11 mouse cellular contexts compared by ENCODE assay signal in the genomic region with DNA sequence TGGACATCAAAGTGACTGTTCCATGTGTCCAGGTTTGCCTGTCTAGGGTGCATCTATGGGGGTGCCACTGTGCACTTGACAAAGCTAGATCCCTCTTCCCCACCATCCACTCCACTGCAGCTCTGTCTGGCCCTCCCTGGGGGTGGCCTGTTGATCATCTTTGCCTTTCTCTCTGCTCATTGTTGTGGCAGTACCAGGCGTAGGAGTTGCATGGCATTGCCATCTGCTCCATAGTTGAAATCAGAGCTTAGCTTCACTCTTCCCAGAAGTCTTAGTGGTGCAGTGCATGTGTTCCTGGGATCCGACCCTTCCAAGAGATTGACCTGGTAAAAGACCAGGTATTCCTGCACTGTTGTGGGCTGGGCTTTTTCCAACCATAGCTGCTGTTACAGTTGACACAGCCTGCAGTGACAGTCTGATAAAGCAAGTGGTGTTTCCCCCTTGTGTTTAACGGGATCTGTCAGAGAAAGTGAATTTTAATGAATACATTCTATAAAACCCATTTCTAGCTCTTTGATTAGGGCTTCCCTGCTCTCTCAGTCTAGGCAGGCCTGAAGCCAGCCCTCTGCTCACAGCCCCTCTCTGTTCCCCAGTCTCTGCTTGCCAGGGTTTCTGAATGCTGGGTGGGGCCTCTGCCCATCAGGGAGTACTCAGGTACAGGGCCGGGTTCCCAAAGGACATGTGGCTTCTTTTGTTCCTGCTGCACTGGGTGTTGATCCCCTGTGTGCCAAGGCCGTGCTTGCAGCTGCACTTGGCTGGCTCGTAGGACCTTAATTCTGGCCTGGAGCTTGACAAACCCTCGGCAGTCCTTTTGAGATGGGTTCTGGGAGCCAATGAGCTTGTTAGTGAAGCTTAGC.
DNase-seq lines count a peak whose midpoint lies in the region.
"Had no signal": no experiment of that assay in that cellular context is flagged by ENCODE, and none has a peak within 500 bp of the region (broad histone marks: within the 10 kb centered on the region; RNA-seq: fewer than 3 reads in every experiment).

No protein-coding gene starts in this region.

- intact Hi-C loops in left cerebral cortex, postnatal 4 days (cut with DNase I): no loop called here
- intact Hi-C loops in heart, postnatal 10 days (cut with DNase I): loop anchor here (5.0 kb wide), 1 partner anchor 107 kb away; no protein-coding TSS in a partner anchor

- peak; percentile 53 for DNase-seq in ES-CJ7 (ENCODE audit: low read depth, low spot score)
- peak; percentile 81 for DNase-seq in brain, adult 2 months (ENCODE audit: low read depth, low spot score)
- DNase-seq in frontal cortex, postnatal 36 days (ENCODE audit: low spot score in 2 of 2): peak; percentile 42 to 49
- peak; percentile 11 for DNase-seq in left cerebral cortex, postnatal 4 days
- no peak for DNase-seq in heart, postnatal 10 days
- no peak for DNase-seq in testis, postnatal 14 days (ENCODE audit: low spot score)
- DNase-seq in thymus, postnatal 14 days: no peak
- DNase-seq in spleen, postnatal 10 days (ENCODE audit: low spot score in 2 of 2): no peak
- DNase-seq: adrenal gland, adult 8-10 months; kidney, adult 18-20 months; thymus, postnatal 36 days had no signal

Comparison
In these comparisons a context has a peak if more than half of its experiments do, and no peak if none do; other contexts are left out.
1. DNase-seq: peak in ES-CJ7 (single experiment), brain, adult 2 months (single experiment), frontal cortex, postnatal 36 days (2 of 2) and left cerebral cortex, postnatal 4 days (single experiment); none in heart, postnatal 10 days (0 of 2), testis, postnatal 14 days (single experiment), thymus, postnatal 14 days (single experiment) and spleen, postnatal 10 days (0 of 2).